In the genomic region with DNA sequence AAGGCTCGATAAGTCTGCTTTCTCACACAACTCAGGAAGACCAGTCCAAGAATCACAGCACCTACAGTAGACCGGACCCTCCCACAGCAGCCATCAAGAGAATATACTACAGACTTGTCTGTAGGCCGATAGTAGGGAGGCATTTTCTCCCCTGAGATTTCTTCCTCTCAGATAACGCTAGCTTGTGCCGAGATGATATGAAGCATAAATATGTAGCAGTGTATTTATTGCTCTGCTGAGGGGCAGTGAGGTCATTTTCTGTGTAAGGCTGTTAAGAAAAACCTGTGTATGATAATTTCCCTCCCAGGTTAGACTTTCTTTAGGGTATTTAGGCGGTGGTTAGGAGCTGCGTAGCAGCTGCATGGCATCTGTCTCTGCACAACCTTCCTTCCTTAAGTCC, we compare ENCODE assay signal across 28 mouse cellular contexts. TPM values are rescaled to one million over a fixed set of nuclear protein-coding genes. Genes with fewer than 3 reads are reported as not detected.
DNase-seq lines count a peak whose midpoint lies in the region; ATAC-seq and TF ChIP-seq lines count a peak whose summit lies in the region.
"Had no signal": no experiment of that assay in that cellular context is flagged by ENCODE, and none has a peak within 500 bp of the region (broad histone marks: within the 10 kb centered on the region; RNA-seq: fewer than 3 reads in every experiment).

No protein-coding gene starts in this region.

- WGBS in lung, embryonic 14.5 days = 52% methylated on average over 7 of the region's 7 CpGs
- 52% methylated on average over 7 of the region's 7 CpGs for WGBS in intestine, embryonic 16.5 days

- peak; percentile 7 for DNase-seq in lung, embryonic 14.5 days
- DNase-seq in lung, adult 18-20 months = no peak
- no peak for DNase-seq in right cerebral cortex, adult 18-20 months
- DNase-seq: adrenal gland, adult 2 months; adrenal gland, postnatal 10 days; adrenal gland, postnatal 25 days; cerebellum, adult 11 months; cerebellum, adult 18-20 months; cerebellum, adult 8-10 months; cerebellum, adult 9-11 months; cerebellum, postnatal 14 days; cerebellum, postnatal 36 days; embryo, embryonic 11 days had no signal

- H3K4me3 ChIP-seq in lung, embryonic 14.5 days (ENCODE audit: low read depth, low read length) = no peak overlapping the region
- H3K4me3 ChIP-seq in intestine, embryonic 16.5 days (ENCODE audit: low read length) = no peak overlapping the region
- H3K4me3 ChIP-seq: embryonic facial prominence, embryonic 13.5 days; embryonic facial prominence, embryonic 15.5 days; erythroblast, embryonic 14.5 days; forebrain, embryonic 10.5 days; forebrain, embryonic 12.5 days had no signal

- ATAC-seq in lung, embryonic 14.5 days (ENCODE audit: insufficient read depth) = peak; percentile 28; the same call in 1 of the 2 replicates
- ATAC-seq in intestine, embryonic 16.5 days = peak; percentile 72
- ATAC-seq in megakaryocyte-erythroid progenitor cell, adult 5-6 weeks (replicated peaks; ENCODE audit: low FRiP score, low TSS enrichment, poor library complexity, severe bottlenecking) = no peak
- ATAC-seq: forebrain, embryonic 14.5 days; forebrain, embryonic 16.5 days had no signal

- H3K4me2 ChIP-seq in lung, embryonic 14.5 days = no peak overlapping the region
- H3K4me2 ChIP-seq in intestine, embryonic 16.5 days (ENCODE audit: low read depth, low read length) = no peak overlapping the region
- H3K4me2 ChIP-seq: embryonic facial prominence, embryonic 13.5 days; embryonic facial prominence, embryonic 15.5 days; forebrain, embryonic 12.5 days had no signal

- H3K27me3 ChIP-seq in lung, embryonic 14.5 days (ENCODE audit: insufficient read depth, low read length) = no peaks in the 10 kb centered on the region
- H3K27me3 ChIP-seq in intestine, embryonic 16.5 days (replicated peaks; ENCODE audit: control insufficient read depth, insufficient read depth, low read length) = no peaks in the 10 kb centered on the region
- H3K27me3 ChIP-seq: embryonic facial prominence, embryonic 13.5 days; embryonic facial prominence, embryonic 15.5 days; forebrain, embryonic 12.5 days had no signal

- H3K9ac ChIP-seq in lung, embryonic 14.5 days = no peak overlapping the region
- H3K9ac ChIP-seq in intestine, embryonic 16.5 days (ENCODE audit: low read depth, low read length) = no peak overlapping the region
- H3K9ac ChIP-seq: embryonic facial prominence, embryonic 13.5 days; embryonic facial prominence, embryonic 15.5 days; forebrain, embryonic 12.5 days had no signal

- H3K9me3 ChIP-seq in lung, embryonic 14.5 days (ENCODE audit: low read depth, low read length) = no peaks in the 10 kb centered on the region
- H3K9me3 ChIP-seq in intestine, embryonic 16.5 days (ENCODE audit: control insufficient read depth, low read length) = no peaks in the 10 kb centered on the region
- H3K9me3 ChIP-seq: embryonic facial prominence, embryonic 13.5 days; embryonic facial prominence, embryonic 15.5 days; forebrain, embryonic 10.5 days; forebrain, embryonic 12.5 days had no signal

- no peak for TF ChIP-seq CTCF in lung, embryonic 14.5 days (IDR thresholded peaks at IDR 0.05; ENCODE audit: low read depth)

- no peaks in the 10 kb centered on the region for H3K36me3 ChIP-seq in lung, embryonic 14.5 days (ENCODE audit: insufficient read depth)
- H3K36me3 ChIP-seq in intestine, embryonic 16.5 days (ENCODE audit: control insufficient read depth, insufficient read depth, low read length) = no peaks in the 10 kb centered on the region
- H3K36me3 ChIP-seq: embryonic facial prominence, embryonic 13.5 days; embryonic facial prominence, embryonic 15.5 days; forebrain, embryonic 10.5 days; forebrain, embryonic 12.5 days had no signal

- no peaks in the 10 kb centered on the region for H3K4me1 ChIP-seq in lung, embryonic 14.5 days (ENCODE audit: insufficient read depth)
- peaks cover 3% of the 10 kb centered on the region; the same call in 1 of the 2 replicates for H3K4me1 ChIP-seq in intestine, embryonic 16.5 days (ENCODE audit: control insufficient read depth, insufficient read depth, low read length)
- H3K4me1 ChIP-seq: embryonic facial prominence, embryonic 13.5 days; embryonic facial prominence, embryonic 15.5 days; forebrain, embryonic 12.5 days had no signal

- H3K27ac ChIP-seq in lung, embryonic 14.5 days (ENCODE audit: low read depth) = no peak overlapping the region
- H3K27ac ChIP-seq in intestine, embryonic 16.5 days (ENCODE audit: low read length) = no peak overlapping the region
- H3K27ac ChIP-seq: embryonic facial prominence, embryonic 13.5 days; embryonic facial prominence, embryonic 15.5 days; forebrain, embryonic 10.5 days; forebrain, embryonic 12.5 days had no signal

RNA-seq across cellular contexts. Expression of gene Slc15a5, which starts 23.2 kb away (rescaled TPM):
- not detected in 2 replicates for polyA plus RNA-seq in lung, embryonic 14.5 days (2014; fragmentation: Nextera tagmentation; extraction: Ambion mirVana)
- polyA plus RNA-seq in intestine, embryonic 16.5 days (2015; fragmentation: Nextera tagmentation; extraction: Ambion mirVana) = not detected in 2 replicates
- total RNA-seq in megakaryocyte-erythroid progenitor cell, adult 5-6 weeks (2014; fragmentation: Nextera tagmentation) = not detected in 2 replicates
- not detected in 2 replicates for total RNA-seq in megakaryocyte-erythroid progenitor cell, adult 5-6 weeks (2017)
- total RNA-seq: adrenal gland, postnatal 10 days; common myeloid progenitor, adult 5-6 weeks; ES-E14; MEL had no signal
- polyA plus RNA-seq: brain, embryonic 14.5 days; C2C12; embryonic facial prominence, embryonic 11.5 days; embryonic facial prominence, embryonic 13.5 days; erythroblast, embryonic 14.5 days; forebrain, embryonic 10.5 days; forebrain, embryonic 12.5 days; forebrain, embryonic 14.5 days had no signal

RNA-seq across cellular contexts. Expression of gene Mgst1, which starts 37.2 kb away (rescaled TPM):
- polyA plus RNA-seq in lung, embryonic 14.5 days (2014; fragmentation: Nextera tagmentation; extraction: Ambion mirVana) = 160 and 186 TPM in 2 replicates
- polyA plus RNA-seq in intestine, embryonic 16.5 days (2015; fragmentation: Nextera tagmentation; extraction: Ambion mirVana) = 595 and 631 TPM in 2 replicates
- 8.7 TPM in 1 of 2 replicates, not detected in the other for total RNA-seq in megakaryocyte-erythroid progenitor cell, adult 5-6 weeks (2014; fragmentation: Nextera tagmentation)
- total RNA-seq in megakaryocyte-erythroid progenitor cell, adult 5-6 weeks (2017) = 4.4 TPM in 1 of 2 replicates, not detected in the other
- total RNA-seq: MEL had no signal
